9 mouse cellular contexts compared by ENCODE assay signal in the genomic region with DNA sequence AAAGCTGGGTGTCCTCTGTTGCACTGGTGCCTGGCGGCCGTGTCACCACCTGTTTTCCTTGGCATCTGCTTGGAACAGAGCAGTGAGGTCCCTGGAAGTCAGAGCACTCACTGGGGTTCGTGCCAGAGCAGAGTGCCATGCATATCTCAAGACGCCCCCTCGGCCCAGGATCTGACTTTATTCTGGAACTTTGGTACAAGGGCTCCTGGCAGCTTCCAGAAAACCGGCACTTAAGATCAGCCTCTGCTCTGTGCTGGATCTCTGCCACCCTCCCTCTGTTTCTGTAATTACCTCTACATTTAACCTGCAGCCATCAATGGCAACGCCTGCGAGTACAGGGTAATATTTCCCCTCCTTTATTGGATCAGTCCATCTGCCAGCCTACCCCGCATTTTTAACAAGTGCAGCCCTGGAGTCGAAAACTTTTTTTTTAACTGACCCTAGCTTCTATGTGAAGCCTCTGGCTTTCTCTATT.
DNase-seq lines count a peak whose midpoint lies in the region; ATAC-seq lines count a peak whose summit lies in the region.
"Had no signal": no experiment of that assay in that cellular context is flagged by ENCODE, and none has a peak within 500 bp of the region (broad histone marks: within the 10 kb centered on the region; RNA-seq: fewer than 3 reads in every experiment).

No protein-coding gene starts in this region.

- peak; percentile 67 for ATAC-seq in forebrain, embryonic 16.5 days
- no peak for ATAC-seq in limb, embryonic 15.5 days (ENCODE audit: insufficient number of reproducible peaks, low FRiP score, low TSS enrichment, low read depth)
- ATAC-seq in frontal cortex, adult (ENCODE audit: low TSS enrichment), result no peak

- 7% methylated on average over 10 of the region's 10 CpGs for WGBS in forebrain, embryonic 16.5 days
- 23% methylated on average over 10 of the region's 10 CpGs for WGBS in limb, embryonic 15.5 days

- H3K4me3 ChIP-seq in forebrain, embryonic 16.5 days (replicated peaks; ENCODE audit: low read length), result no peak overlapping the region
- H3K4me3 ChIP-seq in limb, embryonic 15.5 days, result no peak overlapping the region
- H3K4me3 ChIP-seq: stomach, embryonic 15.5 days had no signal

- H3K36me3 ChIP-seq in forebrain, embryonic 16.5 days (ENCODE audit: control insufficient read depth, insufficient read depth), result no peaks in the 10 kb centered on the region
- no peaks in the 10 kb centered on the region for H3K36me3 ChIP-seq in limb, embryonic 15.5 days
- H3K36me3 ChIP-seq: stomach, embryonic 15.5 days had no signal

- H3K4me2 ChIP-seq in forebrain, embryonic 16.5 days (ENCODE audit: low read length), result no peak overlapping the region
- 0 out of 2 replicates have a peak overlapping the region, but pooled peaks have one; percentile 3 for H3K4me2 ChIP-seq in limb, embryonic 15.5 days
- H3K4me2 ChIP-seq: stomach, embryonic 15.5 days had no signal

- H3K27me3 ChIP-seq in forebrain, embryonic 16.5 days (replicated peaks; ENCODE audit: control insufficient read depth, insufficient read depth, low read length), result peaks cover 26% of the 10 kb centered on the region
- no peaks in the 10 kb centered on the region for H3K27me3 ChIP-seq in limb, embryonic 15.5 days
- H3K27me3 ChIP-seq: stomach, embryonic 15.5 days had no signal

- peak; percentile 7 for DNase-seq in 3134 (ENCODE audit: extremely low read depth, insufficient read length, low spot score)
- peak; percentile 4 for DNase-seq in cerebellum, adult 11-12 months
- DNase-seq in heart, postnatal 25 days (ENCODE audit: low spot score), result no peak
- DNase-seq in layer of hippocampus, postnatal 25 days (ENCODE audit: extremely low spot score in 1 of 2, low spot score in 1 of 2), result no peak
- no peak for DNase-seq in ovary, postnatal 14 days (ENCODE audit: low spot score)

- no peak overlapping the region for H3K27ac ChIP-seq in forebrain, embryonic 16.5 days (ENCODE audit: low read length)
- no peak overlapping the region for H3K27ac ChIP-seq in limb, embryonic 15.5 days
- H3K27ac ChIP-seq: stomach, embryonic 15.5 days had no signal

- H3K4me1 ChIP-seq in forebrain, embryonic 16.5 days (replicated peaks; ENCODE audit: control insufficient read depth, insufficient read depth, low read length), result peaks cover 11% of the 10 kb centered on the region
- H3K4me1 ChIP-seq in limb, embryonic 15.5 days, result peaks cover 5% of the 10 kb centered on the region; the same call in 1 of the 2 replicates
- H3K4me1 ChIP-seq: stomach, embryonic 15.5 days had no signal

- no peak overlapping the region for H3K9ac ChIP-seq in forebrain, embryonic 16.5 days (replicated peaks; ENCODE audit: low read depth, low read length)
- no peak overlapping the region for H3K9ac ChIP-seq in limb, embryonic 15.5 days
- H3K9ac ChIP-seq: stomach, embryonic 15.5 days had no signal

- no peaks in the 10 kb centered on the region for H3K9me3 ChIP-seq in forebrain, embryonic 16.5 days (ENCODE audit: control insufficient read depth, low read length)
- no peaks in the 10 kb centered on the region for H3K9me3 ChIP-seq in limb, embryonic 15.5 days
- H3K9me3 ChIP-seq: stomach, embryonic 15.5 days had no signal

- intact Hi-C loops in heart, postnatal 25 days (cut with DNase I), result no loop called here

Comparison
In these comparisons a context has a peak if more than half of its experiments do, and no peak if none do; other contexts are left out.
1. DNase-seq: peak in 3134 (single experiment) and cerebellum, adult 11-12 months (single experiment); none in heart, postnatal 25 days (single experiment), layer of hippocampus, postnatal 25 days (0 of 2) and ovary, postnatal 14 days (single experiment).